Mouse (Mus musculus) c-Kit-negative CD71-positive TER-119-positive erythroid progenitor cells, embryonic 14.5 days (primary cell): ENCODE measurements around the gene Col5a1.
A peak's percentile ranks its signal among the peaks of the same experiment; 100 is the strongest.

ENCODE experiments used
- DNase-seq: peaks from one replicate; pipeline ENCODE4 v3.0.0-alpha.2; 2013; ENCODE audit warnings: low read depth, low spot score

Col5a1 gene

DNA sequence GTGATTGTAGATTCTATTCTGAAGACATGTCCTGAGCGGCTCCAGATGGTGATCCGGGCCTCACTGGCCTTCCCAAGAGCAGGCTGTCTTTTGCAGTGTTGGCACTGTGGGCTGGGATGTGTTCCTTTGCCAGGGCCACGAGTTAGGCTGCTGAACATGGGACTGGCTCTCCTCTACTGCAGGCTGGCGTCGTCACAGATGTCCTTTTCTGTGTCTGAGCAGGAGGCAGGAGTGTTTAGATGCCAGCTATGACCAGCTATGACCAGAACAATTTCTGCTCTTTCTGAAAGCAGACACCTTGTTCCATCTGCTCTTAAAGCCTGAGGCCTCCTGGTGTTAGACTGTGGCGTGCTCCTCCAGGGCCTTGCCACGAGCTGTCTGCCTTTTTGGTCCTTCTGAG is 31.9 kb downstream of the Col5a1 start:
- no peak for DNase-seq

DNA sequence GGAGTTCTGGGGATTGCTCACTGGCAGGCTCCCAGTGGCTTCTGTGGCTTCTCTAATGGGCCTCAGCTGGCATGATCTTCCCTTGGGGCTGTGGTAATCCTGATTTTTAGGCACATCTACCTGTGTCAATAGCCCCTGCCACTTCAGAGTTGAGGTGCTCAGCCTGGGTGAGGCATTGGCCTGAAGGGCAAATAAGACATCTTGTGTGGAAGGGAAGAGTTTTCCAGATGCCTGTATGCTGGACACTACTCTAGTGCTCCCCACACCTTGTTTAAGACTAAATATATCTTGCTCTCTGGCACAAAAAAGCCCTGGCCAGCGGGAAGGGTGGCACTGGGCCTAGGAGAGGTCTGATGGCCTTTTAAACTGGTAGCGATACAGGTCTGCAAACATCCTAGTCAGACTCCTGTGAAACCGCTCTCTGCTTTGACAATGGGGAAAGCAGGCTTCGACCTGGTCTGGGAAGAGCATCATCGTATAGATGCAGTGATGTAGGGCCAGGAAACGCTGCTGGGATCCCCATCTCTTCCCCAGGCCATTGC is 33.2 kb downstream of the Col5a1 start:
- no peak for DNase-seq

DNA sequence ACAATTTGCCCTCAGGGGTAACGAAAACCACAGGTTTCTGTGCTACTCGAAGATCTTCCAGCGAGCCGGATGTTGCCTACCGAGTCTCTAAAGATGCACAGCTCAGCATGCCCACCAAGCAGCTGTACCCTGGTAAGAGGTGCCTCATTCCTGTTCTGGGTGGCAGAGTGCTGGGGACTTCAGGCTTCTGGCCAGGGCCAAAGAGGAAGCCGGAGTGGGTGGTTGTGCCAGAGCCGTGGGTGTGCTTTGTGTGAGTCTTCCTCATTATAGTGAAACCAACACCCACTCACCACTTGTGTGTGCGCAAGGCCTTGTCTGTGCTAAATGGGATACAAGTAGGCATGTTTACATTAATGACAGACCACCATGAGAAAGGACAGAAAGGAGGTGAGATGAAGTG is 35.8 kb downstream of the Col5a1 start:
- DNase-seq, result no peak

GRCm38 (mm10) chr2:27923718-27924117 is 37.5 kb downstream of the Col5a1 start:
- no peak for DNase-seq

- no peak for DNase-seq
Observed at GRCm38 (mm10) chr2:27924463-27924862, 38.2 kb downstream of the Col5a1 start.

DNA sequence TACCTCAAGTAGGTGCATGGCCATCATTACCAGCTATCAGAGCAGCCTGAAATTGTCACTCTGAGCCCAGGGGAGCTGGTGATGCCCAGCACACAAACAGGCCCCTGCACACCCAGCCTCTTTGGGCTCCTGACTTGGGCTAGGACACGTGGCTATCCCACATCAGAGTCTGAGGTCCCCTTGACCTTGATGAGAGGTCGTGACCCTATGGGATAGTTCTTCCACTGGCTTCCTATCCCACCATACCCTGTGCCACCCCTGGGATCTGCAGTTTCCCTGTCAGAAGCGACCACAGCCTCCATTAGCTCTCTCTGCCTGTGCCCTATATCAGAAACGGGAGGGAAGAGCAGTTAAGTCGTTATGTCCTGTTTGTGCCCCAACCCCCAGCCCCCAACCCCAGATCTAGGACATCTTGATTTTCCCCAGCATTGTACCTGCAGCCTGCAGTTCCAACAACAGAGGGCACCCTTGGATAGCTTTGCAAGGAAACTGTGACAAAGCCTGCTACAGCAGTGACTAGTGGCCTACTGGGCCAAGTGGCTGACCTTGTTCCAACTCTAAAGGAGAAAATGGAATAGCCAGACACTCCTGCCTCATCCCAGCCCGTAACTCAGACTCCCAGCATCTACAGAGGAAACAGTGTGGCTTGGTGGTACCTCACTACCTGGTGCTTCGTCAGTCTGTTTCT is 40.4 kb downstream of the Col5a1 start:
- peak; percentile 12 for DNase-seq

GRCm38 (mm10) chr2:27930471-27931015 is 44.3 kb downstream of the Col5a1 start:
- DNase-seq, result no peak

- DNase-seq, result no peak
Observed at GRCm38 (mm10) chr2:27931130-27931529, 44.9 kb downstream of the Col5a1 start.

- DNase-seq, result no peak
Observed at GRCm38 (mm10) chr2:27931971-27932370, 45.7 kb downstream of the Col5a1 start.

DNA sequence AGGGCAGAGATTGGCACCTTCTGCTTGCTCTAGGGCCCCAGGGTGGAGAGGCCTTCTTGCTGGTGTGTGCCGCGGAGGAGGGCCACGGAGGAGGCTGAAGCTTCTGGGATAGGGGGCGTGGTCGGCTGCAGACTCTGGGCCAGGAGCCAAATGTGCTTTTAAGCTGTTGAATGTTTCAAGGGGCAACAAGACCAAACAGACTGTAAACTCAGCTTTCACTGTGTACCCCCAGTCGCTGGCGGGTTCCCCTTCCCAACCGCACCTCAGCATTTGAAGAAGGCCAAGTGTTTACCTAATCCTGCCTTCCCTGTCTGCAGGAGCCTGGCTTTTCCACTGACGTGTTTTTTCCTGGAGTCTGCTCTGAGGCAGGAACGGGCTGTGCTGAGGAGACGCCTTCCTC is 48.0 kb downstream of the Col5a1 start:
- DNase-seq, result no peak

DNA sequence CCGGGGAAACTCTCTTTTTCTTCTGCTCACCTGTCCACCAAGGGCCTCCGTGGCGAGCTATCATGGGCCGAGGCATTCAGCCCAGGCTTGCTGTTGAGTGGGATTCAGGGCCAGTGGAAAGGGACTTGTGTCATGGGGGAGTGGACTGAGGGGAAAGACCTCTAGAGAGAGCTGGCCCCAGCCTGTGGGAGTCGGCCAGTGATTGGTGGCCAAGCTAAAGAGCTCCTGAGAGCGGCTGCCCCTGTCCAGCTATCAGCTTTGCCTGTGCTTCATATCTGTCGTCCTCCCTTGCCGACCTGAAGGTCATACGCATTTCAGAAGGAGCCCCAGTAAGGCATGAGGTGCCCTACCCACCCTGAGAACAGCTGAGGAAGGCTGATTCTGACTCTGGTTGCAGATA is 48.6 kb downstream of the Col5a1 start:
- no peak for DNase-seq

GRCm38 (mm10) chr2:27935441-27935840 is 49.2 kb downstream of the Col5a1 start:
- no peak for DNase-seq

- no peak for DNase-seq
Observed at GRCm38 (mm10) chr2:27936607-27937191, 50.5 kb downstream of the Col5a1 start.

- DNase-seq, result no peak
Observed at GRCm38 (mm10) chr2:27939433-27939832, 53.2 kb downstream of the Col5a1 start.

- no peak for DNase-seq
Observed at GRCm38 (mm10) chr2:27940144-27940543, 53.9 kb downstream of the Col5a1 start.

DNA sequence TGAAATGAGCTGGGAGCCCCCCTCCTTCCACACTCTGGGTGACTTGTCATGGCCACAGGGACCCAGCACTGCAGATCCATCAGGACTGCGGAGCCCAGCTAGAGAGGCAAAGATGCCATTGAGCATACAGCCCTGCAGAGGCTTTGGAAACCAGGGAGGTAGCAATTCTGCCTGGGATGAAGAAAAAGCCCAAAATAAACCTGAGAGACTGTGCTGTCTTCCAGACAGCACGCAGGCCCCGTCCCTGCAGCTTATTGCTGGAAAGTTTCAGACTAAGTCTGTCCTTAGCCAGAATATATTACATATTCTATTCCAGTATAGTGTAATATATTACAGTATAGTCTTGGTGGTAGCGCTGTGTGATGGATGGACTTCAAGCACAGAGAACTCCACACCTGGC is 61.0 kb downstream of the Col5a1 start:
- DNase-seq, result no peak

DNA sequence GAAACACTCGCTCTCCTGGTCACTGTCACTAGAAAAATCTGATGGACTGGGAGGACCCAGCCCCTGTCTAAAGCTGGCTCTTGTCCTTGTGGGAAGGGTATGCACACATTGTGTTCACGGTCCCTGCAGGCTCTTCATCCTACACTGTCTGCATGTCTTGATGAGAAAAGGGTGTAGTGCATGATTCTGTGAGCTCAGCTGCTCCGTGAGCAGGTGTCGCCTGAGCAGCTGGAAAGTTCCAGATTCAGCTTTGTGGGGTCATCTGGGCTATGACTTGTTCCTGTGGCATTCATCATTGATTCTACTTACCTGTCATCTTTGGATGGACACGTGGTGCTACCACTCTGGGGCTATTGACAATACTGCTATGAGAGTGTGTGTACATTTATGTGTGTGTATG is 61.7 kb downstream of the Col5a1 start:
- DNase-seq, result no peak

GRCm38 (mm10) chr2:27953866-27954265 is 67.6 kb downstream of the Col5a1 start:
- no peak for DNase-seq

GRCm38 (mm10) chr2:27954924-27955323 is 68.7 kb downstream of the Col5a1 start:
- DNase-seq, result no peak

DNA sequence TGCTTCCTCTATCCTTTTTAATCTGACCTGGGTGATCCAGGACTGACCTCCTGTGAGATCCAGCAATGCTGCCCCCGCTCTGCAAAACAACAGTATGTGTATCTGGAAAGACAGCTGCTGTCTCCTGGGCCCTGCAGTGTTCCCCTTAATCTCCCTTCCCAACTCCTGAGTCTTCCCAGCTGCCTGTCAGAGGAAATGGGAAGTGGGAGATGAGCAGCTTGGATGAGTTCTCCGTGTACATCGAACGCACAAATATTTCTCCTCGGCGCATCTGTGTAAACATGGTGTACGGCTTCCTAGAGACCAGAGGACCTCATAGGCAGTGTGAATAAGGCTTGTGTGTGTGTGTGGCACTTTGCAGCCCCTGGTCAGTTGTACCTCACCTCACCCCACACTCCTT is 70.5 kb downstream of the Col5a1 start:
- no peak for DNase-seq

GRCm38 (mm10) chr2:27957184-27957583 is 71.0 kb downstream of the Col5a1 start:
- DNase-seq, result no peak

GRCm38 (mm10) chr2:27959275-27959674 is 73.0 kb downstream of the Col5a1 start:
- DNase-seq, result no peak

DNA sequence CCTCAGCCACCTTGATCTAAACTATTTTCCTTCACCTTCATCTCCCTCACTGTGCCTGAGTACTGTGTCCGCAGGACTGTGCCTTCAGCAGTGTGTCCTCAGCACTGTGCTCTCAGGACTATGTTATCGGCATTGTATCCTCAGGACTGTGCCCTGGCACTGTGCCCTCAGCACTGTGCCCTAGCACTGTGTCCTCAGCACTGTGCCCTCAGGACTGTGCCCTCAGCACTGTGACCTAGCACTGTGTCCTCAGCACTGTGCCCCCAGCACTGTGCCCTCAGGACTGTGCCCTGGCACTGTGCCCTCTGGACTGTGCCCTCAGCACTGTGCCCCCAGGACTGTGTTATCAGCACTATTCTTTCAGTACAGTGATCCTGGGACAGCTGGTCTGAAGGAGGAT is 75.0 kb downstream of the Col5a1 start:
- DNase-seq, result no peak
